Mouse (Mus musculus): ENCODE data around the gene Itgb3bp.

DNA sequence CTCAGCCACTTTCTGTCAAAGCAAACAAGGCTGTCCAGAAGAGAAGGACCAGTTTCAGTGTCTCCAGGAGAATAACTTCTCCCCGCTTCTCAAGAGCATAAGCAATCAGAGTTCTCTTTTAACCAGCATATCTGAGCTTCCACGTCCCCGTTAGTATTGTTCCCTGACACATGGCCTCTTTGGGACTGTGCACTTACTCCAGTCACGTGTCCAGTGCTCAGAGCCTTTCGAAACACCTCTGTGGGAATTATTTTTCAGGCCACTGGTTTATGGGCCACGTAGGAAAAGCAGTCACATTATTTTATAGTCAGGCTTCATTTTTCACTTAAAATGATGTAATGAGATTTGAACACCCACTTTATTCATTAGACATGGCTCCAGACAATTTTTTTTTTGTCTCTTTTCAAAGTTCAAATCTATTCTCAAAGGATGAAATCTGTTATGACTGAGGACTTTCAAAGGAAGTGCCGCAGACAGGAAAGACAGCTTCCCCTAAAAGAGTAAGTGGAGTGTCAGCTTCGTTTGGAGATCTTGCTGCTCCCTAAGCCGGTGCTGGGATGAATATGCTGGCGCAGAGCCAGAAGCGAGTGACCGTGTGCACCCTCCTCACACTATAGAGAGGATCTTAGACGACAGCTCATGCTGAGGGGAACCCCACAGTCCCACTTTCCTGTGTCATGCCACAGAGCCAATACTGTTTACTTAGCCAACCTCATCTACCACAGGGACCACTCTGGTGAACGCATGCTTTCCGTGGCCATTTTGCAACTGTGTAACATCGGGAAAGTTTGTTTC, 10.3 kb upstream of the Itgb3bp start:
- TF ChIP-seq CTCF (IDR thresholded peaks at IDR 0.05; ENCODE audit: low read depth) (no peak), EP300 (IDR thresholded peaks at IDR 0.05; ENCODE audit: low read depth) (no peak)
